Mouse (Mus musculus): ENCODE data around the gene Kif1bp. TPM values are rescaled to one million over a fixed set of nuclear protein-coding genes. Genes with fewer than 3 reads are reported as not detected.
"Not testable (repeated sequence)": the region's sequence is repeated elsewhere in the genome, so short reads cannot be mapped to it uniquely, and the experiment has no call there.

Gene Kif1bp
- polyA plus RNA-seq (2011; ENCODE audit: insufficient read depth, insufficient read length, low replicate concordance, missing spikeins): 6.1 TPM in 2 replicates

DNA sequence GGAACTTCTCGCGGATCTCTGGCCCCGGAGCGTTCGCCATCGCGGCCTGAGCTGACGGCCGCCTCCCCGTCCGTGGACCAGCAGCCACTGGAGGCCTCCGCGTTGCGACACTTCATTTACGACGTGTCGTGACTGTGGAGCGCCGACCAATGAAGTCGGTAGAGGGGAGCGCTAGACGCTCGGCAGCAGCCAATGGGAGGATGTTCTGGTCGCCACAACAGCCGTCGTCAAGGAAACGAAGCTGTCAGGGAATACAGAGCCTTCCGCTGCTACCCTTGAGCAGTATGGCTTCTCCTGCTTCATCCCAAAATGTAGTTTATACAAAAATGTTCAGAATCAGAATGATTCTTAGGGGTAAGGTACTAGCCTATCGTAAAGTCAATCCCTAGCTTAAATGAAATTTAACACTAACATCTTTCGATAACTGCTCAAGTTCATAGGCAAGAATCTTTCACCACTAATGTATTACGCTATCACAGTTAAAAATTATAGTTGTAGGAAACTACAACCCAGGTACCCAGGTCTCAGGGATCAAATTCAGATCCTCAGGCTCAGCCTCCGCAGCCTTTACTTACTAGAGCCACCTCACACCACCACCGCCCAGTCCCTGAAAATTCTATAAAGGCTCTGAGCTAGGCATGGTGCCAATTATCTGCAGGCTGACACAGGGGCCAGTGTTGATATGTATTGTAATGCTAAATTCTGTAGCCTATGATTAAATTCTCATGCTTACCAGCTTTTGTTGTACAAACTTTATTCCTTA lies at the start of gene Kif1bp:
TSS of gene Kif1bp (minus strand) at position 120 of the 763 bp plus-strand sequence.
- Histone ChIP-seq H3K4me1 (ENCODE audit: control insufficient read depth, insufficient read depth, low read length) (no peaks in the 10 kb centered on the region; the same call in 1 of the 2 replicates), H3K27ac (ENCODE audit: control insufficient read depth, insufficient read depth, low read depth, low read length, poor library complexity) (peak within 1 kb of the TSS; percentile 75), H3K4me3 (replicated peaks; ENCODE audit: control insufficient read depth, low read depth, low read length) (peak within 1 kb of the TSS; percentile 83)
- TF ChIP-seq POLR2A (IDR thresholded peaks at IDR 0.05; ENCODE audit: borderline replicate concordance, control insufficient read depth, low read depth, low read length): peak; percentile 88
- TF ChIP-seq CTCF (IDR thresholded peaks at IDR 0.05; ENCODE audit: control insufficient read depth, insufficient read depth, low read length): no peak
- WGBS: 6% methylated on average over 33 of the region's 33 CpGs

DNA sequence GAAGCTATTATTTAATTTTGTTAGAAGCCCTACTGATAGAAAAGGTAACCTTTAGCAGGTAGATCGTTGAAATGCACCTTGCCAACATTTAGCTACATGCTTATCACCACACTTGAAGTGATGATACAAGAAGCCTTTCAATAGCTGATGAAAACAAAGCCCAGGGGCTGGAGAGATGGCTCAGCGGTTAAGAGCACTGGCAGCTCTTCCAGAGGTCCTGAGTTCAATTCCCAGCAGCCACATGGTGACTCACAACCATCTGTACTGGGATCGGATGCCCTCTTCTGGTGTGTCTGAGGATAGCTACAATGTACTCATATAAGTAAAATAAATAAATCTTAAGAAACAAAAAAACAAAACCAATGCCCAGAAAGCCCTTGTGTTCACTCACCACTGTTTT lies 25.9 kb upstream of the Kif1bp start:
- Histone ChIP-seq H3K4me3 (replicated peaks; ENCODE audit: control insufficient read depth, low read depth, low read length) (no peak overlapping the region), H3K4me1 (ENCODE audit: control insufficient read depth, insufficient read depth, low read length) (no peaks in the 10 kb centered on the region; the same call in 1 of the 2 replicates), H3K27ac (ENCODE audit: control insufficient read depth, insufficient read depth, low read depth, low read length, poor library complexity) (no peak overlapping the region)
- 85% methylated on average over 3 of the region's 3 CpGs for WGBS
- TF ChIP-seq CTCF (IDR thresholded peaks at IDR 0.05; ENCODE audit: control insufficient read depth, insufficient read depth, low read length) (no peak), POLR2A (IDR thresholded peaks at IDR 0.05; ENCODE audit: borderline replicate concordance, control insufficient read depth, low read depth, low read length) (no peak)

DNA sequence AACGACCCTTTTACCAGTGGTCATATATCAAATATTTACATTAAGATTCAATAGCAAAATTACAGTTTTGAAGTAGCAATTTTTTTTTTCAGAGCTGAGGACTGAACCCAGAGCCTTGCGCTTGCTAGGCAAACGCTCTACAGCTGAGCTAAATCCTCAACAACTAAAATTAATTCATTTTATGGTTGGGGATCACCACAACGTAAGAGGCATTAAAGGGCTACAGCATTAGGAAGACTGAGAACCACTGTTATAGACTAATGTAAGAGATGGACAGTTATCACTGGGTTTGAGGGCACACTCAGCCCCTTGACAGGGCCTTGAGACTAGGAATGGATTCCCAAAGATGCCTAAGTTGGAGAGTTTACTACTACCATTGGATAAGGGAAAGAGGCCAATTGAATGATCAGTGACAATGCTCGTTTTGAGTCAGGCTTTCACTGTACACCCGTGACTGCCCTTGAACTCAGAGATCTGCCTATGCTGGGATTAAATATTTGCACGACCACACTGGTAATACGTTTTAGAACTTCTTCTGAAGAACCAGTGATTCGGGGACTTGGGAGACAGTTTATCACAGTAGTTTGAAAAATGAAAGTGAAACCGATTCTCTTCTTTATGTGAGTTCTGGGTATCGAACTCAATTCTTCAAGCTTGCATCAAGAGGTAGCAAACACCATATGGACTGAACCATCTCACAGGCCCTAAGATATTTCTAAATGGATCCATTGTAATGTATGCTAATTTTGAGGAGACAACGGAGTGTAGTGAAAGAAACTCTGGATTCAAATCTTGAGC lies 25.2 kb upstream of the Kif1bp start:
- TF ChIP-seq CTCF (IDR thresholded peaks at IDR 0.05; ENCODE audit: control insufficient read depth, insufficient read depth, low read length) (no peak), POLR2A (IDR thresholded peaks at IDR 0.05; ENCODE audit: borderline replicate concordance, control insufficient read depth, low read depth, low read length) (no peak)
- WGBS: 66% methylated on average over 12 of the region's 12 CpGs
- no peaks in the 10 kb centered on the region; the same call in 1 of the 2 replicates for H3K4me1 ChIP-seq (ENCODE audit: control insufficient read depth, insufficient read depth, low read length)
- peak overlapping the region; percentile 24 for H3K4me3 ChIP-seq (replicated peaks; ENCODE audit: control insufficient read depth, low read depth, low read length)
- H3K27ac ChIP-seq (ENCODE audit: control insufficient read depth, insufficient read depth, low read depth, low read length, poor library complexity): no peak overlapping the region

DNA sequence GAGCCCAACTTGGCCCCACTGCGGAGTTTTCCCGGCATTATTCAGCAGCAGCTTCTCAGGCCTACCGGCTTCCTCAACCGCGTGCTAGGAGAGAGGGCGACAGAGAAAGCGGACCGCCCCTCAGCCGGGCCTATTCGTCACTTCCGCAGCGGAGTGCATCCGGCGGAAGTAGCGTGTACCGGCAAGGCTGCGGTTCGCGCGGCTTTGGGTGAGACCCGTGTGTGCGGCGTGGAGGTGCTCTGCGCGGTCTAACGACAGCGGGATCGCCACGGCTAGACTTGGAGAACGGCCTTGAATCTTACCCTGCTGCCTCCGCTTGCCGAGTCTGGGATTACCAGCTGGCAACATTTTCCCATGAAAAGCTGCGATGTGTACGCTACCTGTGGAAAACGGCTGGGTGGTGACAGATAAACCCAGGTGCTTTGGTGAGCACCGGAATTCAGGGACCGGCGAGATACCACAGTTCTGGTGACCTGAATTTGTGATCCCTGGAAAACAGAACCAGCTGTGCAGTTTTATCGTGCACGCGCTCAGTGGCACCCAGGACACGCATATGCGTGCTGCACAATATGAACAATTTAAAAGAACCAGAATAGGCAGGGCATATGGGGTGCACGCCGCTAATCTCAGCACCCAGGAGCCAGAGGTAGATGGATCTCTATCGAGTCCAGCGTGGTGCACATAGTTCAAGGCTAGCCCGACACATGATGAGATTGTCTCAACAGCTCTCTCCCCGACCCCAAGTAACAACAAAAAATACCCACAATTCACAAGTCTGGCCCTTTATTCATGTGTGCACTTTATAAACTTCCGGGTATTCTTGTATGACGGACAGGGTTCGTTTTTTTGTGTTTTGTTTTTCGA lies 24.2 kb upstream of the Kif1bp start, which contains the start of gene Ddx21:
TSS of gene Ddx21 (minus strand) at position 105 of the 864 bp plus-strand sequence.
- under 1% methylated on average over 53 of the region's 53 CpGs for WGBS

DNA sequence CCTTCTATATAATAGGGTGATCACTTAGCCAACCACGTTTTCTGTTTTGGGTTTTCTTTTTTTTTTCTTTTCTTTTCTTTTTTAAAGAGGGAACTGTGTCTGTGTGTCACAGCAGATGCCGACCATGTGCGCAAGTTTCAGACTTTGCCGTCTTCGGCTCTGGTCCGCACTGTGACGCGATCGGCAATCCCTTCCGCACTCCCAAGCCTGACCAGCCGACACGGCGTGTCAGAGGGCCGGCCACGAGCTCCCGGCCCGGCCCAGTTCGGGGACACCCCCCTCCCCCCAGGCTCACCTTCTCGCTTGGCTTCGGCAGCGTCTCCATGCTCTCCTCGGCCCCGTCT lies 23.5 kb upstream of the Kif1bp start:
- Histone ChIP-seq H3K4me3 (replicated peaks; ENCODE audit: control insufficient read depth, low read depth, low read length) (peak overlapping the region; percentile 75), H3K4me1 (ENCODE audit: control insufficient read depth, insufficient read depth, low read length) (no peaks in the 10 kb centered on the region; the same call in 1 of the 2 replicates), H3K27ac (ENCODE audit: control insufficient read depth, insufficient read depth, low read depth, low read length, poor library complexity) (peak overlapping the region; percentile 14; the same call in 1 of the 2 replicates)
- no peak for TF ChIP-seq POLR2A (IDR thresholded peaks at IDR 0.05; ENCODE audit: borderline replicate concordance, control insufficient read depth, low read depth, low read length)
- no peak for TF ChIP-seq CTCF (IDR thresholded peaks at IDR 0.05; ENCODE audit: control insufficient read depth, insufficient read depth, low read length)
- WGBS: under 1% methylated on average over 23 of the region's 23 CpGs

More for the DNA sequence above, 24.2 kb upstream of the Kif1bp start, which contains the start of gene Ddx21:
- Histone ChIP-seq H3K4me1 (ENCODE audit: control insufficient read depth, insufficient read depth, low read length) (no peaks in the 10 kb centered on the region; the same call in 1 of the 2 replicates), H3K27ac (ENCODE audit: control insufficient read depth, insufficient read depth, low read depth, low read length, poor library complexity) (peak within 1 kb of the TSS; percentile 14; the same call in 1 of the 2 replicates), H3K4me3 (replicated peaks; ENCODE audit: control insufficient read depth, low read depth, low read length) (peak within 1 kb of the TSS; percentile 75)
- TF ChIP-seq POLR2A (IDR thresholded peaks at IDR 0.05; ENCODE audit: borderline replicate concordance, control insufficient read depth, low read depth, low read length) (peak; percentile 87), CTCF (IDR thresholded peaks at IDR 0.05; ENCODE audit: control insufficient read depth, insufficient read depth, low read length) (no peak)

DNA sequence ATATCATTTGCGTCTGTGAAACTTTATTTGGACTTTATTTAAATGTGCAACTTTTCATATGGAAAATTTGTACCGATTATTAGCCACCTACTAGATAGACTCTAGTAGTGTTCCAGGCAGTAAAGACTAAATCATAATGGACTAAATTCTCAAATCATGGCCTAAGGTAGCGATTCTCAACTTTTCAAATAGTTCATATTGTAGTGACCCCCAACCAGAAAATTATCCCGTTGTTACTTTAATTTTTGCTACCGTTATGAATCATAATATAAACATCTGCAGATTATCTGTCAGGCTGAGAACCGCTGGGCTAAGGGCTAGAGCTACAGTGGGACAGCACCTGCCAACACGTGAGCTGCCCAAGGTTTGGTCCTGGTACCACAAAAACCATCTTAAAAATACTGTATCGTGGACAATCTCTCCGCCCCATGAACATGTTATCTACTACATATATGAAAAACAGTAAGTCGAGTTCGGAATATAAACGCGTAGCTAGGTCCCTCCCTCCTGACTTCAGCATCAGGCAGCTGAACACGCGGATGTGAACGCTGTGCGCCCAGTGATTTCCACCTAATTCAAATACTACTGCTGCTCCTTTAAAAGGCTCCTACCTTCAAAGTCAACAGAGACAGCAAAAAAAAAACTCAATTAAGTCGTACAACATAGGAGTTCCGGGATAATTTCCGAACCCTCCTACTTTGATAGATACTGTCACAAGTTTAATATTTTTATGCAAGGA lies 23.0 kb upstream of the Kif1bp start:
- no peak for TF ChIP-seq POLR2A (IDR thresholded peaks at IDR 0.05; ENCODE audit: borderline replicate concordance, control insufficient read depth, low read depth, low read length)
- TF ChIP-seq CTCF (IDR thresholded peaks at IDR 0.05; ENCODE audit: control insufficient read depth, insufficient read depth, low read length): no peak
- WGBS: 8% methylated on average over 20 of the region's 20 CpGs
- H3K4me1 ChIP-seq (ENCODE audit: control insufficient read depth, insufficient read depth, low read length): no peaks in the 10 kb centered on the region; the same call in 1 of the 2 replicates
- H3K27ac ChIP-seq (ENCODE audit: control insufficient read depth, insufficient read depth, low read depth, low read length, poor library complexity): no peak overlapping the region
- H3K4me3 ChIP-seq (replicated peaks; ENCODE audit: control insufficient read depth, low read depth, low read length): peak overlapping the region; percentile 75

DNA sequence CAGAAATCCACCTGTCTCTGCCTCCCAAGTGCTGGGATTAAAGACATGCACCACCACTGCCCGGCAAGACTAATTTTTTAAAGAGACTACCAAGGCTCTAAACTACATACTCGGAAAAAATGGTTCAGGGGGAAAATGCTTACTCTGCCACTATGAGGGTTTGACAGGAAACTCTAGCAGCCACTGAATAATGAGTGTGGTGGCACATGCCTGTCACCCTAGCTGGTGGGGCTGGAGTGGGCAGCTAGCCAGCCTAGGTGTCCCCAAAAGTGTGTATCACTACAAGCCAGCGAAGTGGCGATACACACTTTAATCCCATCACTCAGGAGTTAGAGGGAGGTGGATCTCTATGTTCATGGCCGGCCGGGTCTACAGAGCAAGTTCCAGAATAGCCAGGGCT lies 21.8 kb upstream of the Kif1bp start:
- Histone ChIP-seq H3K4me3 (replicated peaks; ENCODE audit: control insufficient read depth, low read depth, low read length) (no peak overlapping the region), H3K27ac (ENCODE audit: control insufficient read depth, insufficient read depth, low read depth, low read length, poor library complexity) (no peak overlapping the region), H3K4me1 (ENCODE audit: control insufficient read depth, insufficient read depth, low read length) (no peaks in the 10 kb centered on the region; the same call in 1 of the 2 replicates)
- TF ChIP-seq POLR2A (IDR thresholded peaks at IDR 0.05; ENCODE audit: borderline replicate concordance, control insufficient read depth, low read depth, low read length): no peak
- no peak for TF ChIP-seq CTCF (IDR thresholded peaks at IDR 0.05; ENCODE audit: control insufficient read depth, insufficient read depth, low read length)
- 49% methylated on average over 6 of the region's 6 CpGs for WGBS

DNA sequence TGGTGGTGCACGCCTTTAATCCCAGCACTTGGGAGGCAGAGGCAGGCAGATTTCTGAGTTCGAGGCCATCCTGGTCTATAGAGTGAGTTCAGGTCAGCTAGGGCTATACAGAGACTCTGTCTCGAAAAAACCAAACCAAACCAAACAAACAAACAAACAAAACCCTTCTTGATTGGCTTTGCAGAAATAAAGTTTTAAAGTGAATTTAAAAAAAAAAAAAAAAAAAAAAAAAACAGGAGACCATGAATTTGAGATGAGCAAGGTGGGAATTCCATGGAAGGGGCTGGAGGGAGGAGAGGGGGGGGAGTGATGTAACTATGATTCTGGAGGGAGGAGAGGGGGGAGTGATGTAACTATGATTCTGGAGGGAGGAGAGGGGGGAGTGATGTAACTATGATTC lies 21.1 kb upstream of the Kif1bp start:
- H3K27ac ChIP-seq (ENCODE audit: control insufficient read depth, insufficient read depth, low read depth, low read length, poor library complexity); H3K4me1 ChIP-seq (ENCODE audit: control insufficient read depth, insufficient read depth, low read length); H3K4me3 ChIP-seq (replicated peaks; ENCODE audit: control insufficient read depth, low read depth, low read length): not testable (repeated sequence)
- 84% methylated on average over 3 of the region's 3 CpGs for WGBS
